Mouse (Mus musculus): ENCODE results near the gene Gm38655.

- TF ChIP-seq POLR2A (IDR thresholded peaks at IDR 0.05; ENCODE audit: control insufficient read depth, extremely low read depth, insufficient read depth, low read length, poor library complexity) (no peak), CTCF (IDR thresholded peaks at IDR 0.05; ENCODE audit: borderline replicate concordance, control insufficient read depth, extremely low read depth, insufficient read depth, low read length, poor library complexity) (no peak)
These were observed 13.8 kb upstream of the Gm38655 start for GRCm38 (mm10) chr17:25189091-25189490.

Data from thymus, adult 2 months (tissue).